Mouse (Mus musculus) liver, embryonic 15.5 days (tissue): Measurements from ENCODE around the gene Fbxw4. TPM values are rescaled to one million over a fixed set of nuclear protein-coding genes. Genes with fewer than 3 reads are reported as not detected.

ENCODE experiments used
- ATAC-seq: fragments of 200-750 bp; cut with Nextera tagmentation; 2 replicates; pipeline ENCODE4 v1.8.0; 2017; ENCODE audit warnings: moderate number of reproducible peaks, mild to moderate bottlenecking, moderate library complexity; ENCODE audit not compliant: insufficient read depth
- H3K27ac ChIP-seq: fragments of 300-500 bp; sonication (generic); replicated peaks from 2 replicates; pipeline ENCODE4 v1.5.1; 2015; ENCODE audit warnings: mild to moderate bottlenecking, inconsistent platforms
- H3K27me3 ChIP-seq: fragments of 300-500 bp; sonication (generic); 2 replicates; pipeline ENCODE4 v1.6.1; 2015; ENCODE audit warnings: mild to moderate bottlenecking, inconsistent platforms
- H3K36me3 ChIP-seq: fragments of 300-500 bp; sonication (generic); replicated peaks from 2 replicates; pipeline ENCODE4 v1.6.1; 2015; ENCODE audit warnings: moderate library complexity, mild to moderate bottlenecking, inconsistent platforms
- H3K4me1 ChIP-seq: fragments of 300-500 bp; sonication (generic); replicated peaks from 2 replicates; pipeline ENCODE4 v1.6.1; 2015; ENCODE audit warnings: inconsistent platforms
- H3K4me2 ChIP-seq: fragments of 300-500 bp; sonication (generic); 2 replicates; pipeline ENCODE4 v1.6.1; 2015; ENCODE audit warnings: moderate library complexity, mild to moderate bottlenecking, inconsistent platforms
- H3K4me3 ChIP-seq: fragments of 300-500 bp; sonication (generic); replicated peaks from 2 replicates; pipeline ENCODE4 v1.5.1; 2015; ENCODE audit warnings: mild to moderate bottlenecking, inconsistent platforms
- H3K9ac ChIP-seq: fragments of 300-500 bp; sonication (generic); 2 replicates; pipeline ENCODE4 v1.6.1; 2015; ENCODE audit warnings: moderate library complexity, mild to moderate bottlenecking, inconsistent platforms
- H3K9me3 ChIP-seq: fragments of 300-500 bp; sonication (generic); replicated peaks from 2 replicates; pipeline ENCODE4 v1.6.1; 2016; ENCODE audit warnings: inconsistent platforms
- WGBS: fragments of 180-500 bp; shearing (Covaris S2); methylation state at CpG from one replicate; pipeline ENCODE4 v1.1.7; 2015; ENCODE audit warnings: mixed read lengths; ENCODE audit not compliant: insufficient replicate concordance; 5-methylcytosine and 5-hydroxymethylcytosine counted together
- polyA plus RNA-seq: library from polyadenylated mRNA; unstranded; fragments of >200 nt; fragmentation: Nextera tagmentation; extraction: Ambion mirVana; gene quantifications from 2 replicates; pipeline ENCODE4 v1.2.1, GENCODE M21; 2015

Fbxw4 gene
- polyA plus RNA-seq, 1 experiment from 2014 or later, result 2.4 TPM

GRCm38 (mm10) chr19:45594079-45594478, 66.0 kb downstream of the Fbxw4 start:
- H3K27me3 ChIP-seq, result no peaks in the 10 kb centered on the region
- H3K4me1 ChIP-seq, result peaks cover 10% of the 10 kb centered on the region; the same call in 1 of the 2 replicates
- no peak for ATAC-seq
- H3K27ac ChIP-seq, result no peak overlapping the region
- H3K36me3 ChIP-seq, result no peaks in the 10 kb centered on the region
- H3K4me2 ChIP-seq, result no peak overlapping the region
- no peak overlapping the region for H3K9ac ChIP-seq
- H3K4me3 ChIP-seq, result no peak overlapping the region
- H3K9me3 ChIP-seq, result no peaks in the 10 kb centered on the region
- 85% methylated on average over 7 of the region's 7 CpGs for WGBS

GRCm38 (mm10) chr19:45592916-45593315, 67.2 kb downstream of the Fbxw4 start:
- no peak overlapping the region for H3K27ac ChIP-seq
- 82% methylated on average over 9 of the region's 9 CpGs for WGBS
- no peaks in the 10 kb centered on the region for H3K9me3 ChIP-seq
- no peak overlapping the region for H3K4me2 ChIP-seq
- peaks cover 10% of the 10 kb centered on the region; the same call in 1 of the 2 replicates for H3K4me1 ChIP-seq
- H3K27me3 ChIP-seq, result no peaks in the 10 kb centered on the region
- no peak overlapping the region for H3K4me3 ChIP-seq
- no peaks in the 10 kb centered on the region for H3K36me3 ChIP-seq
- ATAC-seq, result no peak
- no peak overlapping the region for H3K9ac ChIP-seq

- 52% methylated on average over 7 of the region's 7 CpGs for WGBS
- no peaks in the 10 kb centered on the region for H3K36me3 ChIP-seq
- no peaks in the 10 kb centered on the region for H3K9me3 ChIP-seq
- H3K4me1 ChIP-seq, result peaks cover 10% of the 10 kb centered on the region; the same call in 1 of the 2 replicates
- H3K4me2 ChIP-seq, result no peak overlapping the region
- ATAC-seq, result no peak
- no peak overlapping the region for H3K27ac ChIP-seq
- H3K9ac ChIP-seq, result no peak overlapping the region
- no peaks in the 10 kb centered on the region for H3K27me3 ChIP-seq
- H3K4me3 ChIP-seq, result no peak overlapping the region
Measured at GRCm38 (mm10) chr19:45591704-45592103, 68.4 kb downstream of the Fbxw4 start.

GRCm38 (mm10) chr19:45589761-45590160, 70.4 kb downstream of the Fbxw4 start:
- no peak overlapping the region for H3K4me3 ChIP-seq
- H3K27ac ChIP-seq, result no peak overlapping the region
- H3K9ac ChIP-seq, result no peak overlapping the region
- H3K4me2 ChIP-seq, result no peak overlapping the region
- no peaks in the 10 kb centered on the region for H3K27me3 ChIP-seq
- no peaks in the 10 kb centered on the region for H3K36me3 ChIP-seq
- ATAC-seq, result no peak
- peaks cover 10% of the 10 kb centered on the region; the same call in 1 of the 2 replicates for H3K4me1 ChIP-seq
- H3K9me3 ChIP-seq, result no peaks in the 10 kb centered on the region
- WGBS, result 83% methylated on average over 6 of the region's 6 CpGs

- no peaks in the 10 kb centered on the region for H3K27me3 ChIP-seq
- H3K9me3 ChIP-seq, result no peaks in the 10 kb centered on the region
- no peak for ATAC-seq
- no peak overlapping the region for H3K27ac ChIP-seq
- no peaks in the 10 kb centered on the region for H3K36me3 ChIP-seq
- no peak overlapping the region for H3K9ac ChIP-seq
- no peak overlapping the region for H3K4me3 ChIP-seq
- H3K4me1 ChIP-seq, result peaks cover 7% of the 10 kb centered on the region; the same call in 1 of the 2 replicates
- H3K4me2 ChIP-seq, result no peak overlapping the region
- 68% methylated on average over 6 of the region's 6 CpGs for WGBS
Measured at GRCm38 (mm10) chr19:45587509-45588292, 72.4 kb downstream of the Fbxw4 start.

GRCm38 (mm10) chr19:45586850-45587249, 73.3 kb downstream of the Fbxw4 start:
- Histone ChIP-seq H3K9me3 (no peaks in the 10 kb centered on the region), H3K27me3 (no peaks in the 10 kb centered on the region), H3K36me3 (0 out of 2 replicates have a peak, but pooled peaks cover 3% of the 10 kb centered on the region), H3K4me3 (no peak overlapping the region), H3K4me2 (no peak overlapping the region), H3K4me1 (0 out of 2 replicates have a peak, but pooled peaks cover 4% of the 10 kb centered on the region), H3K9ac (no peak overlapping the region), H3K27ac (no peak overlapping the region)
- 75% methylated on average over 3 of the region's 3 CpGs for WGBS
- no peak for ATAC-seq

GRCm38 (mm10) chr19:45584856-45585620, 75.1 kb downstream of the Fbxw4 start:
- Histone ChIP-seq H3K9me3 (no peaks in the 10 kb centered on the region), H3K4me1 (0 out of 2 replicates have a peak, but pooled peaks cover 3% of the 10 kb centered on the region), H3K4me3 (no peak overlapping the region), H3K27me3 (no peaks in the 10 kb centered on the region), H3K9ac (no peak overlapping the region), H3K36me3 (0 out of 2 replicates have a peak, but pooled peaks cover 3% of the 10 kb centered on the region), H3K4me2 (no peak overlapping the region), H3K27ac (no peak overlapping the region)
- WGBS, result 57% methylated on average over 9 of the region's 9 CpGs
- ATAC-seq, result no peak

GRCm38 (mm10) chr19:45583136-45583535, 77.0 kb downstream of the Fbxw4 start:
- no peaks in the 10 kb centered on the region for H3K9me3 ChIP-seq
- H3K36me3 ChIP-seq, result peaks cover 16% of the 10 kb centered on the region
- ATAC-seq, result no peak
- no peak overlapping the region for H3K27ac ChIP-seq
- no peak overlapping the region for H3K4me2 ChIP-seq
- no peaks in the 10 kb centered on the region for H3K27me3 ChIP-seq
- H3K9ac ChIP-seq, result no peak overlapping the region
- 81% methylated on average over 6 of the region's 6 CpGs for WGBS
- H3K4me3 ChIP-seq, result no peak overlapping the region
- 0 out of 2 replicates have a peak, but pooled peaks cover 3% of the 10 kb centered on the region for H3K4me1 ChIP-seq

- Histone ChIP-seq H3K36me3 (peaks cover 25% of the 10 kb centered on the region), H3K4me3 (no peak overlapping the region), H3K4me1 (peaks cover 7% of the 10 kb centered on the region), H3K9ac (no peak overlapping the region), H3K27ac (no peak overlapping the region), H3K4me2 (no peak overlapping the region), H3K9me3 (no peaks in the 10 kb centered on the region), H3K27me3 (no peaks in the 10 kb centered on the region)
- ATAC-seq, result no peak
- WGBS, result 77% methylated on average over 8 of the region's 8 CpGs
Measured at GRCm38 (mm10) chr19:45582161-45582560, 78.0 kb downstream of the Fbxw4 start.

- no peaks in the 10 kb centered on the region for H3K9me3 ChIP-seq
- H3K4me3 ChIP-seq, result no peak overlapping the region
- no peak for ATAC-seq
- H3K36me3 ChIP-seq, result peaks cover 25% of the 10 kb centered on the region
- WGBS, result 28% methylated on average over 3 of the region's 3 CpGs
- no peaks in the 10 kb centered on the region for H3K27me3 ChIP-seq
- H3K4me1 ChIP-seq, result peaks cover 13% of the 10 kb centered on the region
- no peak overlapping the region for H3K4me2 ChIP-seq
- no peak overlapping the region for H3K9ac ChIP-seq
- no peak overlapping the region for H3K27ac ChIP-seq
Measured at GRCm38 (mm10) chr19:45581257-45581656, 78.9 kb downstream of the Fbxw4 start.

- Histone ChIP-seq H3K9ac (no peak overlapping the region), H3K27ac (no peak overlapping the region), H3K4me3 (no peak overlapping the region), H3K27me3 (no peaks in the 10 kb centered on the region; the same call in 1 of the 2 replicates), H3K4me1 (peaks cover 23% of the 10 kb centered on the region), H3K4me2 (no peak overlapping the region), H3K9me3 (no peaks in the 10 kb centered on the region), H3K36me3 (peaks cover 25% of the 10 kb centered on the region)
- WGBS, result 84% methylated on average over 12 of the region's 12 CpGs
- ATAC-seq, result no peak
Measured at GRCm38 (mm10) chr19:45580235-45580634, 79.9 kb downstream of the Fbxw4 start.
